Mouse (Mus musculus) gastrocnemius, postnatal 25 days (tissue): Measurements from ENCODE around the gene Olfr166. TPM values are rescaled to one million over a fixed set of nuclear protein-coding genes. Genes with fewer than 3 reads are reported as not detected.
"Not testable (repeated sequence)": the region's sequence is repeated elsewhere in the genome, so short reads cannot be mapped to it uniquely, and the experiment has no call there.

Experiments
- DNase-seq: peaks from one replicate; pipeline ENCODE4 v3.0.0; 2022
- long read RNA-seq, 2 experiments: library from polyadenylated mRNA; stranded (forward); transcript quantifications; one replicate each; pipeline ENCODE4 v2.0.0; 2021
- total RNA-seq, 2 experiments: library from RNA; stranded (reverse); gene quantifications; 1 replicate in 1 of 2; 2 replicates in 1 of 2; pipeline ENCODE4 v1.2.3; 2021

The Olfr166 gene
- not detected for total RNA-seq
- long read RNA-seq, experiment 1 = 0 reads
- long read RNA-seq, experiment 2 = 0 reads

- no peak for DNase-seq
Observed at GRCm38 (mm10) chr16:19483394-19483793, at the start of gene Olfr166. Gene Olfr166 (plus strand): TSS chr16:19483694.

GRCm38 (mm10) chr16:19458741-19459140 is 24.8 kb upstream of the Olfr166 start:
- DNase-seq = not testable (repeated sequence)

- no peak for DNase-seq
Observed at GRCm38 (mm10) chr16:19464365-19464764, 19.1 kb upstream of the Olfr166 start.

- DNase-seq = no peak
Observed at GRCm38 (mm10) chr16:19522166-19522565, 38.7 kb downstream of the Olfr166 start, which contains the start of gene Olfr167. Gene Olfr167 (minus strand): TSS chr16:19522266.

- DNase-seq = no peak
Observed at GRCm38 (mm10) chr16:19535455-19535854, 52.0 kb downstream of the Olfr166 start, which contains the start of gene Olfr168. Gene Olfr168 (minus strand): TSS chr16:19535555.

Other genes with a start within 250 kb of the Olfr166 start
- gene Olfr164, start 169.6 kb upstream of the Olfr166 start, total RNA-seq = not detected
- gene Olfr165, start 60.6 kb upstream of the Olfr166 start, total RNA-seq = not detected
- not detected for gene Olfr167, start 38.6 kb downstream of the Olfr166 start, total RNA-seq
- gene Olfr168, start 51.9 kb downstream of the Olfr166 start, total RNA-seq = not detected
- not detected for gene Olfr169, start 88.1 kb downstream of the Olfr166 start, total RNA-seq
- not detected for gene Olfr170, start 128.2 kb downstream of the Olfr166 start, total RNA-seq
- gene Olfr171, start 146.2 kb downstream of the Olfr166 start, total RNA-seq = not detected
- under 1 TPM; 0.08 to 0.13 TPM for gene Lamp3, start 222.7 kb downstream of the Olfr166 start, total RNA-seq